In the genomic region with DNA sequence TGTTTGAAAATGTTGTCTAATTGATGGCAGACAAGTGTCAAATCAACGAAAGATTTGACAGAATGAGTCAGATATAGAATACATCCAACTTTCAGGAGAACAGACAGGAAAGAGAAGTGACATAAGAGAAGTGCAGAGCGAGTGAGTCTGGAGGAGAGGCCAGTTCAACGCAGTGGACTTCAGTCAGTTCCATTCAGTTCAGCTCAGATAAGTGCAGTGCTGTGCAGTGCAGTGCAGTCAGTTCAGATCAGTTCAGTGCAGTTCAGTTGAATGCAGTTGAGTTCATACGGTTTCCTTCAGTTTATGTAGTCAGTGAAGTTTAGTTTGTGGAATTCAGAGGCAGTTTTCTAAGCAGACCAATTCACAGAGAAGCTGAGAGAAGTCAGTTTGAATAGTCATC, we compare ENCODE assay signal across 38 mouse cellular contexts. TPM values are rescaled to one million over a fixed set of nuclear protein-coding genes. Genes with fewer than 3 reads are reported as not detected.
"Had no signal": no experiment of that assay in that cellular context is flagged by ENCODE, and none has a peak within 500 bp of the region (broad histone marks: within the 10 kb centered on the region; RNA-seq: fewer than 3 reads in every experiment).

No protein-coding gene starts in this region.

- H3K4me2 ChIP-seq: limb, embryonic 12.5 days; limb, embryonic 13.5 days; limb, embryonic 15.5 days; liver, embryonic 11.5 days; liver, embryonic 12.5 days; liver, embryonic 13.5 days; liver, embryonic 15.5 days; lung, embryonic 14.5 days; lung, embryonic 15.5 days; midbrain, embryonic 11.5 days; midbrain, embryonic 12.5 days; midbrain, embryonic 13.5 days; midbrain, embryonic 15.5 days had no signal

- H3K9me3 ChIP-seq: limb, embryonic 10.5 days; limb, embryonic 12.5 days; limb, embryonic 13.5 days; limb, embryonic 15.5 days; liver, embryonic 12.5 days; liver, embryonic 13.5 days; liver, embryonic 15.5 days; lung, embryonic 15.5 days; megakaryocyte, embryonic 14.5 days; midbrain, embryonic 10.5 days; midbrain, embryonic 12.5 days; midbrain, embryonic 13.5 days; midbrain, embryonic 15.5 days had no signal

- H3K27me3 ChIP-seq: limb, embryonic 12.5 days; limb, embryonic 13.5 days; limb, embryonic 15.5 days; liver, embryonic 12.5 days; liver, embryonic 13.5 days; liver, embryonic 15.5 days; lung, embryonic 15.5 days; megakaryocyte, embryonic 14.5 days; midbrain, embryonic 12.5 days; midbrain, embryonic 13.5 days; midbrain, embryonic 15.5 days had no signal

- DNase-seq: left cerebral cortex, postnatal 4 days; liver; liver, embryonic 13.5 days; liver, postnatal 0 days; lung, adult 18-20 months; lung, adult 2 months; lung, embryonic 14.5 days; lung, postnatal 10 days; lung, postnatal 14 days; lung, postnatal 36 days; lung, postnatal 4 days; midbrain, embryonic 14.5 days had no signal

- H3K9ac ChIP-seq: limb, embryonic 12.5 days; limb, embryonic 13.5 days; limb, embryonic 15.5 days; liver, embryonic 12.5 days; liver, embryonic 13.5 days; liver, embryonic 14.5 days; liver, embryonic 15.5 days; liver, postnatal 0 days; lung, embryonic 14.5 days; lung, embryonic 15.5 days; midbrain, embryonic 12.5 days; midbrain, embryonic 13.5 days; midbrain, embryonic 15.5 days had no signal

- ATAC-seq: liver, embryonic 12.5 days; liver, postnatal 0 days; lung, postnatal 0 days; midbrain, embryonic 13.5 days; midbrain, embryonic 15.5 days; midbrain, embryonic 16.5 days had no signal

- H3K4me1 ChIP-seq: limb, embryonic 10.5 days; limb, embryonic 12.5 days; limb, embryonic 13.5 days; limb, embryonic 15.5 days; liver, embryonic 12.5 days; liver, embryonic 13.5 days; liver, embryonic 15.5 days; lung, embryonic 15.5 days; megakaryocyte, embryonic 14.5 days; midbrain, embryonic 10.5 days; midbrain, embryonic 12.5 days; midbrain, embryonic 13.5 days; midbrain, embryonic 15.5 days had no signal

- H3K27ac ChIP-seq: left cerebral cortex, adult 2 months; limb, embryonic 10.5 days; limb, embryonic 12.5 days; limb, embryonic 13.5 days; limb, embryonic 15.5 days; liver, embryonic 12.5 days; liver, embryonic 13.5 days; liver, embryonic 14.5 days; liver, embryonic 15.5 days; lung, embryonic 15.5 days; macrophage; midbrain, embryonic 10.5 days; midbrain, embryonic 12.5 days; midbrain, embryonic 13.5 days; midbrain, embryonic 15.5 days had no signal

- H3K36me3 ChIP-seq: limb, embryonic 10.5 days; limb, embryonic 12.5 days; limb, embryonic 13.5 days; limb, embryonic 15.5 days; liver, embryonic 12.5 days; liver, embryonic 13.5 days; liver, embryonic 15.5 days; lung, embryonic 15.5 days; midbrain, embryonic 10.5 days; midbrain, embryonic 12.5 days; midbrain, embryonic 13.5 days; midbrain, embryonic 15.5 days had no signal

- H3K4me3 ChIP-seq: left cerebral cortex, adult 2 months; limb, embryonic 10.5 days; limb, embryonic 12.5 days; limb, embryonic 13.5 days; limb, embryonic 15.5 days; liver, embryonic 12.5 days; liver, embryonic 13.5 days; liver, embryonic 15.5 days; lung, embryonic 15.5 days; megakaryocyte, embryonic 14.5 days; midbrain, embryonic 10.5 days; midbrain, embryonic 12.5 days; midbrain, embryonic 13.5 days; midbrain, embryonic 15.5 days; myocyte had no signal

RNA-seq across cellular contexts. Expression of gene Gm49340, which starts 7.4 kb away (rescaled TPM):
- polyA plus RNA-seq: limb, embryonic 10.5 days; limb, embryonic 11.5 days; limb, embryonic 12.5 days; limb, embryonic 13.5 days; limb, embryonic 14.5 days; limb, embryonic 15.5 days; liver, embryonic 11.5 days; liver, embryonic 12.5 days; liver, embryonic 13.5 days; liver, embryonic 16.5 days; lung, adult 2 months; lung, embryonic 14.5 days; lung, embryonic 16.5 days; lung, postnatal 0 days; macrophage; midbrain, embryonic 10.5 days; midbrain, embryonic 11.5 days; midbrain, embryonic 12.5 days; midbrain, embryonic 13.5 days; midbrain, embryonic 14.5 days; midbrain, embryonic 15.5 days; midbrain, embryonic 16.5 days; midbrain, postnatal 0 days; myocyte had no signal

RNA-seq across cellular contexts. Expression of gene Spata22, which starts 7.4 kb away (rescaled TPM):
- polyA plus RNA-seq: limb, embryonic 10.5 days; limb, embryonic 11.5 days; limb, embryonic 12.5 days; limb, embryonic 13.5 days; limb, embryonic 14.5 days; limb, embryonic 15.5 days; liver, embryonic 11.5 days; lung, adult 2 months; lung, embryonic 14.5 days; lung, embryonic 15.5 days; lung, embryonic 16.5 days; lung, postnatal 0 days; macrophage; midbrain, embryonic 10.5 days; midbrain, embryonic 11.5 days; midbrain, embryonic 12.5 days; midbrain, embryonic 13.5 days; midbrain, embryonic 14.5 days; myocyte had no signal

RNA-seq across cellular contexts. Expression of gene Aspa, which starts 7.5 kb away (rescaled TPM):
- polyA plus RNA-seq: limb, embryonic 10.5 days; limb, embryonic 11.5 days; midbrain, embryonic 10.5 days; midbrain, embryonic 11.5 days had no signal

RNA-seq across cellular contexts. Expression of gene Olfr20, which starts 13.7 kb away (rescaled TPM):
- polyA plus RNA-seq: limb, embryonic 10.5 days; limb, embryonic 11.5 days; limb, embryonic 12.5 days; limb, embryonic 13.5 days; limb, embryonic 14.5 days; limb, embryonic 15.5 days; liver, embryonic 12.5 days; liver, embryonic 13.5 days; liver, embryonic 15.5 days; liver, postnatal 0 days; lung, adult 2 months; lung, embryonic 14.5 days; lung, embryonic 15.5 days; lung, embryonic 16.5 days; lung, postnatal 0 days; macrophage; midbrain, embryonic 10.5 days; midbrain, embryonic 11.5 days; midbrain, embryonic 12.5 days; midbrain, embryonic 13.5 days; midbrain, embryonic 14.5 days; midbrain, embryonic 15.5 days; midbrain, embryonic 16.5 days; midbrain, postnatal 0 days; myocyte had no signal

RNA-seq across cellular contexts. Expression of gene Olfr376, which starts 34.1 kb away (rescaled TPM):
- polyA plus RNA-seq: limb, embryonic 10.5 days; limb, embryonic 11.5 days; limb, embryonic 12.5 days; limb, embryonic 13.5 days; limb, embryonic 14.5 days; limb, embryonic 15.5 days; liver, adult 2 months; liver, embryonic 11.5 days; liver, embryonic 12.5 days; liver, embryonic 13.5 days; liver, embryonic 14.5 days; liver, embryonic 15.5 days; liver, embryonic 16.5 days; liver, postnatal 0 days; lung, adult 2 months; lung, embryonic 14.5 days; lung, embryonic 15.5 days; lung, embryonic 16.5 days; lung, postnatal 0 days; macrophage; midbrain, embryonic 10.5 days; midbrain, embryonic 11.5 days; midbrain, embryonic 12.5 days; midbrain, embryonic 13.5 days; midbrain, embryonic 14.5 days; midbrain, embryonic 15.5 days; midbrain, embryonic 16.5 days; midbrain, postnatal 0 days; myocyte had no signal
